Mouse (Mus musculus): ENCODE data around the gene Slc41a3.

The Slc41a3 gene

DNA sequence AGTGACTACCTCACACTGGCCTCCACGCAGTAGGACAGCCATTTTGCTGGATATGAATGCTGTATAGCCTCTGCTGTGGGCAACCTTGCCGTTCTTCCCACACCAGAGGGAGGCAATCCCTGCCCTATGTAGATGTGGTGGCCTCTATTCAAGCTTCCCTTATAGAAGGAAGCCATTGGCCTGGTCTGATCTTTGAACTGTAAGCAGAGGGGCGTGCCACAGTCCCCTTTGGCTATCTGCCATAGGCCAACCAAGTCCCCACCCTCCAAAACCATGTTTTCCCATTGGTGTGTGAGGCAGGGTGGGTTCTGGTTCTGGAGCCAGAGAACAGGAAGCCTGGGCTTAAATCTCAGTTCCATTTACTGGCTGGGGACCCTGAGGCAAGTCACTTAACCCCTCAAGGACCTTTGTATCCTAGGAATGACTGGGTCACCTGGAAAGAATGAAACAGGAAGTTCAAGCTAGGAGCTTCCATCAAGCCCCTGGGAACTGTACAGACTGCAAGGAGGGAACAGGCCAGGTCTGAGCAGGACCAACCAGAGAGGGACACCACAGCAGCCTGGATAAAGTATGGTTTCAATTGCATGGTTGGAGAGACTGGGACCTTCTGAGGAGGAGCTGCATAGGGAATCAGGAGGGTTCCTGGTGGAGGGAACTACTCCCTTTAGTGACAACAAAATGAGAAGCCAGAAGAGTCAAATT is 79.5 kb downstream of the Slc41a3 start:
- DNase-seq (ENCODE audit: low read depth): no peak

DNA sequence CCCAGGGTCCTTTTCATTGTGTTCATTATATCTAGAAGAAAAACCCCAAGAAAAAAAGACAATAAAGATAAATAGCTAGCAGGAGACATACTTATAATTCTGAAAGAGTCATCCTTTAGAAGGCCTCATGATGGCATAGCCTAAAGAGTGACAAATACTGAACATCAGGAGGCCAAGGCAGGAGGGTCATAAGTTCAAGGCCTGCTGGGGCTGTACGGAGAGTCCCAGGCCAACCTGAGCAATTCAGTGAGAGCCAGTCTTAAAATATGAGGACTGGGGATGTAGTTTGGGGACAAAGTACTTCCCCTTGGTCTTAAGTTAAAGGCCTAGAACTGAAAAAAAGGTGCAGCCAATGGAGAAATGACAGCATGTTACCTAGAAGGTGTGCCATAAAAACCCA is 82.3 kb downstream of the Slc41a3 start:
- no peak for DNase-seq (ENCODE audit: low read depth)

DNA sequence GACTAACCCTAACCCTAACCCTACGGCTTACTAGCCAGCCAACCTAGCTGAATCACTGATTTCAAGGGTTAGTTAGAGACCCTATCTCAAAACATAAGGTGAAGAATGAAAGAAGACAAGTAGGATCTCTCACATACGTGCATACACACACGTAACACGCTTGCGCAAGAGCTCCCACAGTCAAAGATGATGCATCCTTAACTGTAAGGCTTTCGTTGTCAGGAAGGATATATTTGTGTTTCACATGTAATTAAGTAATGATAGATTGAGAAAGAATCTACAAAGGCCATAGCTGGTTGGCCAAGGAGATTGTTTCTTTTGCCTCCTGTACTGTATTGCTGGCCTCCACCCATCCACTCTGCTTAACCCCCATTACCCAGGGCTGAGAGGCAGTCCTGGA is 83.5 kb downstream of the Slc41a3 start:
- DNase-seq (ENCODE audit: low read depth): peak; percentile 26

DNA sequence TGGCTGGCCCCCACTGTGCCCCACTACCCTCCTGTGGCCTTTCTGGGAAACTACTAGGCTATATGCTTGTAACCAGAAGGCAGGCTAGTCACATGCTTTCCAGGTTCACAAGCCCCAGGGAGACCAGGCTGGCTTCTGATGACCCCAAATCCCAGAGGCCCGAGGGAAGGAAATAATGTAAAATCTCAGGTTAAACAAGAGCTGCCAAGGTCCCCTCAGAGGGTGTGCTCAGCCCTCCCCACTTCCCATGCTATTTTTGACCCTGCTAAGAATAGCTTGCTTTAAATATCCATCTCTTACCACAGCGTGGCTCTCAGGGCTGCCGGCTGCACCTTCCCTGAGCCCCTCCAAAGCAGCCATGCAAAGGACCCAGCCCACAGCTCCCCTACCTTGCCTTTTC is 84.2 kb downstream of the Slc41a3 start:
- no peak for DNase-seq (ENCODE audit: low read depth)

DNA sequence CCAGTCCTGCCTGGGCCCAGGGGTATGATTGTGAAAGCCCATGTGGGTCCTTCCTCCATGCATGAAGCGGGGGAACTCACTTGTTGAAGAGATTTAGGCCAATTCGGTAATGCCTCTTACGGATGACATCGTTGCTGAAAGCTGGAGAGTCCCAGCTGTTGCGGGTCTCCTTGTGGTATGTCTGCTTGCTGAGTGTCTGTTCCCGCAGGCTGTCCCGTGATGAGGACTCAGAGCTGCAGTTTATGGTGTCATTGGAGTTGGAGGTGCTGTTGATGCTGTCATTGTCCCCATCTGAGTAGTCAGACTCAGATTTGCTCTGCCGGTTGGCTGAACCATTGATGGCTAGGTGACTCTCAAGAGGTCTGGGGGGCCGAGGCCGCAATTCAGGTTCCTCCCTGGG is 85.0 kb downstream of the Slc41a3 start:
- no peak for DNase-seq (ENCODE audit: low read depth)

GRCm38 (mm10) chr6:90691935-90692334 is 87.4 kb downstream of the Slc41a3 start:
- DNase-seq (ENCODE audit: low read depth): no peak

GRCm38 (mm10) chr6:90692404-90692803 is 87.9 kb downstream of the Slc41a3 start:
- DNase-seq (ENCODE audit: low read depth): no peak

GRCm38 (mm10) chr6:90695754-90696153 is 91.2 kb downstream of the Slc41a3 start:
- DNase-seq (ENCODE audit: low read depth): no peak
